Mouse (Mus musculus) G1E-ER4 (cell line): ENCODE results near the gene Eif3i. TPM values are rescaled to one million over a fixed set of nuclear protein-coding genes. Genes with fewer than 3 reads are reported as not detected.

Source experiments
- GATA1 ChIP-seq: IDR thresholded peaks from one replicate; pipeline ENCODE4 v1.8.0; 2012; ENCODE audit warnings: low read length, inconsistent platforms
- polyA plus RNA-seq: library from polyadenylated mRNA; stranded (reverse); fragments of >175 nt; gene quantifications from 2 replicates; pipeline ENCODE4 v1.2.3, GENCODE M21; 2012

Gene Eif3i
- polyA plus RNA-seq = 154 and 193 TPM in 2 replicates

DNA sequence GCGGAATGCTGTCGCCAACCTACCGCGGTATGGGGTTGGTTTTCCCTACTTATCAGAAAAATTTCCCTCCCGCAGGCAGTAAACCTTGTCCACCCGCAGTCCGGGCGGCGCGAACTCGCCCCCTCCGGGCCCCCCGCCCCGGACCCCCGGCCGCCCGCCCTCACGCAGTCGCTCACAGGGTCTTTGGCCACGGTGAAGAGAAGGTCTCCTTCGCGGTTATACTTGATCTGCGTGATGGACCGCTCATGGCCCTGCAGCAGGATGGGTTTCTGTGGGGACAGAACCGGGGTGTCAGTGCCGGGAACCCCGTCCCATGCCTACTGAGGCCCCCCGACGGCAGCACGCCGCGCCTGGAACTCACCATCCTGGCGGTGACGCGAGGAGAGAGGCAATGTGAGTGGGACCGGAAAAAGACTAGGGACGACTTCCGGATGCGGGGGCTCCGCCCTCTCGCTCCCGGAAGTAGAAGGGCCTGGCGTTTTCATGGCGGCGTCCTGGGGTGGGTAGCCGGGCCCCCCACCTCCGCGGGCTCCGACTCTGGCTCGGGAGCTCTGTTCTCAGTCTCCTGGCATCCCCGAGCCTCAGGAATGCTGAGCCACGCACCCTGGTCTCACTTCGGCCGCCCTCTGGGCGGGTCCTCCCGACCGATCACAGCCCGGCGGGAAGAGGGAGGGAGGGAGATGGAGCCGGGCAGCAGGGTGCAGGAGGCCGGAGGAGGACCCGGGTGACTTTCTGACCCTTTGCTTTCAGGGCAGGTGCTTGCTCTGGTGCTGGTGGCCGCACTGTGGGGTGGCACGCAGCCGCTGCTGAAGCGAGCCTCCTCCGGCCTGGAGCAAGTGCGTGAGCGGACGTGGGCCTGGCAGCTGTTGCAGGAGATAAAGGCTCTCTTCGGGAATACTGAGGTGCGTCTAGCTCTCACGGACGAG, at the start of gene Eif3i, which contains the start of gene Tmem234:
Gene Eif3i, minus strand, starts transcription at position 416 of the 926 bp plus-strand sequence.
Gene Tmem234, plus strand, starts transcription at position 436 of the 926 bp plus-strand sequence.
- no peak for TF ChIP-seq GATA1

DNA sequence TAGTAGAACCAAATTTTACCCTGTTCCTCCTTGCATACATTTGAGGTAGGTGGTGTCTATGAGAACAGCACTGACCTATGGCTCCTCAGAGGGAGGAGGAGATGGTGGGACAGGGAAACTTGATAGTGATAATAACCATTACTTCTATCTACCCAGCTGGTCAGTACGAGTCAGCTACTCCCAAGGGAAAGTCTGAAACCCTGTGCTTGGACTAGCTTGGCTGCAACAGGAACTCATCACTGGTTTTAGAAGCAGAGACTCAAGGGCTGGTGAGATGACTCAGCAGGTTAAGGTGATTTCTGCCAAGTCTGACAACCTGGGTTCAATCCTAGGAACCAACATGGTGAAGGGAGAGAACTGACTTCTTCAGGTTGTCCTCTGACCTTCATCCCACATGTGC, 48.2 kb upstream of the Eif3i start:
- TF ChIP-seq GATA1 = no peak

DNA sequence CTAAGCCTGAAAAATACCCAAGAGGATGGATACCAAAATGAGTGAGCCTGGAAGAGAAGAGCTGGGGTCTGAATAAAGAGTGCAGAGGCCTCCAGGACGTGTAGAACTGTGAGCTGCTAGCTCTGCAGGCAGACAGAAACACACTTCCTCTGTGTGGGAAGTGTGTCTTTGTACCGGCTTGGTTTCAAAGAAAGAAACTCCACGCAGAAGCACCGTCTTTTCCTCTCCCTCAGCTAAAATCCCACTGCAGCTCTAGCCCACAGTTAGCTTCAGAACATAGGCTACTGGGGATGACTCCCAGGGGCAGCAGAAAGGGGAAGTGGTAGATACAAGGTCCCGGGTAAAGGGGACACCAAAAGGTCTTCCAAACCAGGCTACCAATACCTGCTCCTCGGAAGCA, 44.8 kb upstream of the Eif3i start:
- TF ChIP-seq GATA1 = no peak

DNA sequence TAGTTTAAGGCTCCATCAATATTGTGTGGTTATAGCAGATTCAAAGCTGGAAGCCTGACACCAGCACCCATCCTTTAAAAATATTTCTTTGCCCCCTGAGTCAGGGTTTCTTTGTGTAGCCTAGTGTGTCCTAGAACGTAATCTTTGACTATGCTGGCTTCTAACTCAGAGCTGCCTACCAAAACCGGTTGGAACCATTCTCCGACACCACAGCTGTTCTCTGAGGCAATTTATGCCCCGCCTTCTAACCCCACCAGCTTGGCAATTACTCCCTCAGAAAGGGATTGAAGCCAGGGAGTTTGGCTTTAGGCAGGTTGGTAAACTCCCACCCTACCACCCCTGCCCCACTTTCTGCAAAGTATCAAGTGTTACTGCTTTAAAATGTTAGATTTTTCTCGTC, 41.3 kb upstream of the Eif3i start:
- TF ChIP-seq GATA1 = no peak

DNA sequence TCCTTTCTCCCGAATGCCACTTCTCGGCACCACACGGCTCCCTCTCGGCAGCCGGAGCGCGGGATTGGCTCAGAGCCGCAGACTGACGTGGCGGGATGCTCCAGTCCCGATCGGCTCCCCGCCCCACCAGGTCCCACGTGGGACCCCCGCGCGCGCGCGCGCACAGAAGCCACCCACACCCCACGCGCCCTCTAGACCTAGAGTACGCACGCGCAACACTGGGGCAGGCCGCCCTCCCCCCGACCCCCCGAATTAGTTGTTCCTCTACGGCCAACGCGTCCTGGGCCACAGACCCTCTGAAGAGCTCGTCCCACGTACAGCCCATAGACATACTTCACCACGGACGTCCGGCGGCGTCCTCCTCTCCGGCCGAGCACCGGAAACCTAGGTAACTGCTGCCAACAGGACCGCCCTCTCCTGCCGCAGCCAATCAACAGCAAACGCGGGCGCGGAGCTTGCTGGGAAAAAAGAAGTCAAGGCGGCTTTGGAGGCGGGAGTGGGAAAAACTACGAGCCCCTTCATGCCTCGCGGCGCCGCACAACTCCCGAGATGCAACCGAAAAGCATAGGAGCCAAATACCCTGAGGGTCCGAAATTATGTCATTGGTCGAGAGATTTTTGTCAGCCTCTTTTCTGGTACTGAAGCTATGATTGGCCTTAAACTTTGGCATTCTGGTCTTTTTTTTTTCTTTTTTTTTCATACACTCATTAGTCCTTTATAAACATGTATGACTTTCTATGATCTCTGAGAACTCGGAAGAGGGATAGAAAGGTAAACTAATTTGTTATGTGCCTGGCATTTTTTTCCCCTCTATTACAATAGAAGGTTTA, 40.4 kb upstream of the Eif3i start, which contains the start of gene Txlna:
Gene Txlna, minus strand, starts transcription at position 428 of the 830 bp plus-strand sequence.
- no peak for TF ChIP-seq GATA1

DNA sequence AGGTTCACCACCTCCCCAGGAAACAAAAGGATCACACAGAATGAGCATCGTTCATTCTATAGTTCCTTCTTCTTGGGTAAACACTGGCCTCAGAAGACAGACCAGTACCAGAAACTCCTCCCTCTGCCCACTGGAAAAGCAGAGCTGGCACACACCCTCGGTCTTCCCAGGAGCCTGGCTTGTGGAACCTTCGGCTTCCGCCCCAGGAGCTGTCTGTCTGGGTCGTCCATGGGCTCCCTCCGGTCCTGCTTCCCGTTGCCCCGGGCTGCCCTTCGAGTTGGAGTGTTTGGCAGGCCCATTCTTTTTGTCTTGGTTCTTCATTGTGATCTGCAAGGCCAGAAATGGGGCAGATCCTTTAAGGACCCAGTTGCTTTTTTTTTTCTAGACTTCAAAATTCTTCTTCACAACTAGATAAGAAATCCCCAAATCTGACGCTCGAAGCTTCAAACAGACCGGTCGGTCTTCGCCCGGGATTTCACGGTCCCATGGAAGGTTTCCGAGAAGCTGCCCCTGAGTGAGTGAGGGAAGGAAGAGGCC, 39.7 kb upstream of the Eif3i start:
- TF ChIP-seq GATA1 = no peak

DNA sequence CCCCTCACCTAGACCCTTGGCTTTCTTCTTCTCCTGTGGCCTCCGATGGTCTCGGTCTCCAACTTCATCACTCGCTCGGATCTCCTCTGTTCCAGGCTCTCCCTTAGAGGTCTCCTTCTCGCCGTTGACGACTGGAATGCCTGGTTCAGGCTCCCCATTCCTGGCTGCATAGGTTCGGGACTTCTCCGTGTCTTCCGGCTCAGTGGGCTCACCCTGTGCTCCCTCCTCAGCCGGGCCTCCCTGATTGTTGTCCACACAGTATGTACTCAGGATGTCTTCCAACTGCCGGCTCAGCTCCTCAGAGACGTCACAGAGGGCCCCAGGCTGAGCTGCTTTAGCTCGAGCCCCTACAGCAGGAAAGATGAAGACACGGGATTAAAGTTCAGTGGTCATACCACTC, 38.8 kb upstream of the Eif3i start:
- TF ChIP-seq GATA1 = no peak

DNA sequence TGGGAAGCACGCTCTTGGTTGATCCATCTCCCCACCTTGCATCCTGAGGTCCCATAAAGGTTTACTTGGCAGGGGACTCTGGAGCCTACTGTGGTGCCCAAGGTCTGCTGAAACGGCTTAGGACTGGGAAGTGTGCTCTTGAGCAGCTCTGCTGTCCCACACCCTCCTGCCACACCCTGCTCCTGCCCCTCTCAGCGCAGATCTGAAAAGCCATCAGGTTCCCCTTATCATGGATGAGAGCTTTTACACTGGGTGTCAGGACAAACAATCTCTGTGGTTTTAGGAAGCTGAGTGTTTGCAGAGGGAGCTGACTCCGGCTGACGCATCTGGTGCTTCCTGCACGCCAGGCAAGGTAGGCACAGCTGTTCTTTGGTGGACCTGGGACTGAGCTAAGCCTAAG, 33.4 kb upstream of the Eif3i start:
- no peak for TF ChIP-seq GATA1

DNA sequence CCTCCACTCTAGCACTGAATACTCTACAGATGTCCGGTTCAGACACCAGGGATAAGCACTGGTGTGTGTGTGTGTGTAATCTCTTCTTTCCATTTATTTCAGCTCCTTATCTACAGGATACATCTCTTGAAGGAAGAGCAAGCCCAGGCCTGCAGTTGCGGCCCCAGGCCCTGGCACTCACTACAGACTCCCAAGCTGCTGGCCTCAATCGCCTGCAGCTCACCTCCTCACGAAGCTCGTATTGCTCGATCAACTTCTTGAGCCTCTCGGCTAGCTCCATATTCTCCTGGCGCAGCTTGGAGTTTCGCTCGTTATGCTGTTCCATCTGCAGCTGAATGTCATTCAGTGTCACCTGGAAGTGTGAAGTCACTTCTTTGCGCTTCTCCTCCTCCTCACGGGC, 31.4 kb upstream of the Eif3i start:
- TF ChIP-seq GATA1 = no peak

DNA sequence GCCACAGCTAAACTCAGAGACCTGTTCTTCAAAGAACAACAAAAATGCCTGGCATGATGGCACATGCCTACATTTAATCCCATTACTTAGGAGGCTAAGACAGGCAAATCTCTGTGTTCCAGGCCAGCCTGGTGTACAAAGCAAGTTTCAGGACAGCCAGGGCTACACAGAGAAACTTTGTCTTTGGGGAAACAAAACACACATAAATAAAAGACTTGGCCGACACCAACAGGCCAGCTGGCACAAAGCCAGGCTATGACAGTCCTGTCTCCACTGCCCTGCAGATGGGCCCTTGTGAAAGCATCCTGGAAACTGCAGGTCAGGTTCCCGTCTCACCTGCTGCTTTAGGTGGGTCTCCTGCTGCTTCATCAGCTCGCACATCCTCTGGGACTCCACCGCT, 30.5 kb upstream of the Eif3i start:
- no peak for TF ChIP-seq GATA1

DNA sequence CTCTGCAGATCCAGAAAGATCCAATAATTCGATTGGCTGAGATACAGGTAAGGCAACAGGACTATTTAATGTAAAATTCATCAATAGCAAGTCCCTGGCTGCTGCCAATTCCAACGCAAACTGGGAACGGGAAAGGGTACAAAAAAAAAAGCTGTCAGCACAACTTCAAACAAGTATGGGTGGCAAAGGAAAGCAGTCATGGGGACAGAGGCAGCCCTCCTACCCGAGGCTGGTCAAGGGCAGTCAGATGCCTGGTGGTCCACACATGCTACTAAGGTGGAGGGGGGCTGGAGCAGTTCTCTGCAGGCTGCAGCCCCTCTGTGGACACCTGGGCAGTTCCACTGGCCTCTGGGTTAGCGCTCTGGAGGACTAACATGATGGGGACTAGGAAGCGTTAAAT, 25.6 kb upstream of the Eif3i start:
- TF ChIP-seq GATA1 = no peak

DNA sequence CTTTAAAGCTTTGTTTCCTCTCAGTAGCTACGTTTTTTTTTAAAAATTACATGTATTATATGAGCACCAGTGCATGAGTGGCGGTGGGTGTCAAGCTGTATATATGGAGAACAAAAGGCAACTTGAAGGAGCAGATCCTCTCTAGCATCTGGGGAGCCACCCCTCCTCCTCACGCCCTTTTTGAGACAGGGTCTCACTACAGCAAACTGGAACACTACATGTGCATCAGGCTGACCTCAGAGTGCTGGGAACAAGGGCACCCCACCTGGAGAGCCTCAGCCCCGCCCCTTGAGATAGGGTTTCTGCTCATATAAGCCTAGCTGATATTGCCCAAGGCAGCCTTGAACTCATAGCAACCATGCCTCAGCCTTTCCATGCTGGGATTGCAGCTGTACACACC, 25.0 kb upstream of the Eif3i start:
- TF ChIP-seq GATA1 = no peak

DNA sequence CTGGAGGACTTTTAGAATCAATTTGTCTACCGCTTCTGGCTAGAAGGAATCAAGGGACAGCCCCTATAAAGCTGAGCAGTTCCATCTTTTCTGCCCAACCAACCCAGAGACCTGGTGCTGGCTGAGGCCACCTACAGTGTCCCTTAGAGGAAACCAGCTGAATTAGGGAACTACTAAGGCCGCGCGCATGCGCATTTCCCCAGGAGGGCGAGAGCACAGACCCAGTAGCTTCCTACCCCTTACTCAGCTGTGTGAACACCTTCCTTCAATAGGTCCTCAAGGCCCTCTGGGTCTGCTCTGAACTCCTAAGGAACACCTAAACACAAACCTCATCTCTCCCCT, 24.6 kb upstream of the Eif3i start:
- no peak for TF ChIP-seq GATA1

DNA sequence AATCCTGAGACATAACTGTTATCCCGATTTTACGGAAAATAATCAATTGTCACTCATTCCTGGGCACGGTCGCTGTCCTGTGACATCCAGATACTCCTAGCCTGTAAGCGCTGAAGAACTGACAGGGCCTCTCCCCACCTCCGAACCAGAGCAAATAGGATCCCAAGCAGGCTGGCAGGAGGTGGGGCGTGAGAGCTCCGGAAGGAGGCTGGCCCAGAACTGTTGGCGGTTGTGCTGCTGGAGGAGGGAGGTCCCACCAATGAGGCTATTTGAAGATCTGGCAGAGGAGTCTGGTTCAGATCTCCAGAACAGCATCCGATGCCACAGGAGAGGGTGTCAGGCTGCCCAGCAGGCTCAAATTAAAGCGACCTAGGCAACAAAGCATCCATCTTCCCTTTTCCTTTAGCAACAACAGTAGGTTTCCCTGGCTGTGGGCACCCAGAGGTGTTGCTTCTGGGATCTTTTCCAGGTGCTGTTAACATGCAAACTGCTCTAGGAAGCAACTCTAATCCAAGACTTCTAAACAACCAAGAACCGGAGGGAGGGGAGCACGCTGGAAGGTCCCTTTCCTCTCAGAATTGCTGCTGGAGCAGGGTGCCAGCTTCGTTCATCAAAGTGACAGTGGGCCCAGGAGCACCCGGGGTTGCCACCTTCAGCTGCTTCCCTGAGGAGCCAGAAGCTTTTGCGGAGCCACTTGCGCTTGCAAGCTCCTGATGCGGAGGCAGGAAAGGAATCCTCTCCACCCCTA, 24.0 kb upstream of the Eif3i start:
- no peak for TF ChIP-seq GATA1

DNA sequence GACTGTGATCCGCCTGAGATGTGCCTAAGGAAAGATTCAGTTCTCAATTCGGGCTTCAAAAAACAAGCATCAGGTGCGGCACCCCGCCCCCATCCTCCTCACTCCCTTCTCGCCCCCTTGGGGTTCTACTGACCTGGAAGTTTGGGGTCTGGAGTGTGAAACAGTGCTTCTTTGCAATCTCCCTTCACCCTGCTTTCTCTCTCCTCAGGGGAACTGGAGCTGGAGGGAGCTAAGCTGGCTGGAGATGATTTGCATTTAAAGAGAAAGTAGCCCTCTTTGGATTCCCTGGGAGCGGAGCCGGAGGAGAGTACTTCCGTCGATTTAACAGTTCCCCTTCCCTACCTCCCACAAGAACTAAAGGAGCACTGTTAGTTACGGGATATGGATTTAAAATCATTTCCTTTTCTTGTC, 23.2 kb upstream of the Eif3i start, which contains the start of gene Ccdc28b:
Gene Ccdc28b, minus strand, starts transcription at position 267 of the 411 bp plus-strand sequence.
- TF ChIP-seq GATA1 = no peak
